Mouse (Mus musculus): ENCODE results near the gene Tspear. TPM values are rescaled to one million over a fixed set of nuclear protein-coding genes. Genes with fewer than 3 reads are reported as not detected.
"Not testable (repeated sequence)": the region's sequence is repeated elsewhere in the genome, so short reads cannot be mapped to it uniquely, and the experiment has no call there.

Gene Tspear
- polyA plus RNA-seq, 1 experiment from 2014 or later = 0.07 TPM

- Histone ChIP-seq H3K4me3 (no peak overlapping the region), H3K36me3 (no peaks in the 10 kb centered on the region), H3K9me3 (no peaks in the 10 kb centered on the region), H3K4me1 (no peaks in the 10 kb centered on the region), H3K27me3 (replicated peaks) (peaks cover 32% of the 10 kb centered on the region), H3K4me2 (no peak overlapping the region), H3K9ac (no peak overlapping the region), H3K27ac (replicated peaks) (no peak overlapping the region)
- ATAC-seq (ENCODE audit: extremely low read depth, insufficient number of reproducible peaks, low FRiP score, low TSS enrichment) = no peak
- 79% methylated on average over 4 of the region's 4 CpGs for WGBS
Observed at GRCm38 (mm10) chr10:77670710-77671109, 15.7 kb upstream of the Tspear start.

- no peaks in the 10 kb centered on the region for H3K4me1 ChIP-seq
- H3K27ac ChIP-seq (replicated peaks) = no peak overlapping the region
- 7% methylated on average over 4 of the region's 4 CpGs for WGBS
- ATAC-seq (ENCODE audit: extremely low read depth, insufficient number of reproducible peaks, low FRiP score, low TSS enrichment) = no peak
- no peaks in the 10 kb centered on the region for H3K36me3 ChIP-seq
- no peak overlapping the region for H3K4me2 ChIP-seq
- H3K9ac ChIP-seq = no peak overlapping the region
- peaks cover 36% of the 10 kb centered on the region for H3K27me3 ChIP-seq (replicated peaks)
- no peak overlapping the region for H3K4me3 ChIP-seq
- H3K9me3 ChIP-seq = no peaks in the 10 kb centered on the region
Observed at GRCm38 (mm10) chr10:77671519-77671918, 14.8 kb upstream of the Tspear start.

DNA sequence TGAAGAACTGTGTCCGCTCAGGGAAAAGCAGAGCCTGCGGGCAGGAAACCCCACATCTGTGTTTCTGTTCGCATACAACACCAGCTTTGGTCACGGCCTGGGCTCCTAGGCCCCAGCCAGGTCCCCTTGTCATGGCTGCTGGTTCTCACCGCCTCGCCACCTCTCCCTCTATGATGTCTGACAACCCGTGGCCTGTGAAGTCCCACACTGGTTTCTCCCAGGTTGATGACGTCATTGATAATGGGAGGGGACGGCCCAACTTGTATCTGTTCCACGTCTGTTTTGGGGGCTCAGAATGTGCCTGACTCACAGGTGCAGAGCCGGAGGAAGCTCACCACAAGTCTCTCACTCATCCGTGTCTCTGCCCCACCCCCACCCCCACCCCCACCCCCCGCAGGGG is 12.6 kb upstream of the Tspear start:
- Histone ChIP-seq H3K36me3 (no peaks in the 10 kb centered on the region), H3K4me1 (peaks cover 12% of the 10 kb centered on the region), H3K9ac (no peak overlapping the region), H3K4me2 (no peak overlapping the region), H3K27me3 (replicated peaks) (peaks cover 52% of the 10 kb centered on the region), H3K9me3 (no peaks in the 10 kb centered on the region), H3K4me3 (no peak overlapping the region), H3K27ac (replicated peaks) (no peak overlapping the region)
- ATAC-seq (ENCODE audit: extremely low read depth, insufficient number of reproducible peaks, low FRiP score, low TSS enrichment) = no peak
- 54% methylated on average over 13 of the region's 13 CpGs for WGBS

DNA sequence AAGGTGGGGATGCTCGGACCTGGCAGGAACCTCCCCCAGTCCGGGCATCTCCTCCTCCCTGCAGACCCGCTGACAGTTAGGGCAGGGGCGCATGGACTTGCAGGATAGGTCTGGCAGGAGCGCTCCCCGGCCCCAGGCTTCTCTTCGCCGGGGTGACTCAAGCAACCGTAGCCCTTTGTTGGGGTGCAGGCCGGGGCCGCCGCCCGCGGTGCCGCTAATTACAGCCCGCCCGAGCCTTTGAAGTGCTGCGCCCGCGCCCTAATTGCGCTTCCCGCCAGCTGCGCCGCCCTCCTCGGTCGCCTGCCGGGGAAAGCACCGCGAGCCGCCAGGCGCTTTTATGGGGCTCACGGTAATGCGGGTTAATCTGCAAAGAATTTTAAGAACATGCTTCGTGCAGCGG is 8.8 kb upstream of the Tspear start:
- WGBS = under 1% methylated on average over 35 of the region's 35 CpGs
- H3K9ac ChIP-seq = peak overlapping the region; percentile 3; the same call in 1 of the 2 replicates
- H3K27ac ChIP-seq (replicated peaks) = no peak overlapping the region

GRCm38 (mm10) chr10:77682994-77683393 is 3.4 kb upstream of the Tspear start:
- Histone ChIP-seq H3K4me2 (no peak overlapping the region), H3K4me1 (peaks cover 13% of the 10 kb centered on the region), H3K27me3 (replicated peaks) (peaks cover 95% of the 10 kb centered on the region), H3K9ac (no peak overlapping the region), H3K9me3 (no peaks in the 10 kb centered on the region), H3K36me3 (no peaks in the 10 kb centered on the region), H3K27ac (replicated peaks) (no peak overlapping the region), H3K4me3 (no peak overlapping the region)
- 66% methylated on average over 7 of the region's 7 CpGs for WGBS
- ATAC-seq (ENCODE audit: extremely low read depth, insufficient number of reproducible peaks, low FRiP score, low TSS enrichment) = no peak

More for the DNA sequence above, 8.8 kb upstream of the Tspear start:
- peaks cover 85% of the 10 kb centered on the region for H3K27me3 ChIP-seq (replicated peaks)
- no peaks in the 10 kb centered on the region for H3K36me3 ChIP-seq
- H3K9me3 ChIP-seq = no peaks in the 10 kb centered on the region
- H3K4me1 ChIP-seq = peaks cover 12% of the 10 kb centered on the region
- peak overlapping the region; percentile 67 for H3K4me2 ChIP-seq
- peak overlapping the region; percentile 45 for H3K4me3 ChIP-seq
- no peak for ATAC-seq (ENCODE audit: extremely low read depth, insufficient number of reproducible peaks, low FRiP score, low TSS enrichment)

- Histone ChIP-seq H3K27me3 (replicated peaks) (peaks cover 95% of the 10 kb centered on the region), H3K4me1 (peaks cover 11% of the 10 kb centered on the region), H3K4me2 (no peak overlapping the region), H3K4me3 (no peak overlapping the region), H3K9ac (no peak overlapping the region), H3K36me3 (no peaks in the 10 kb centered on the region), H3K9me3 (no peaks in the 10 kb centered on the region), H3K27ac (replicated peaks) (no peak overlapping the region)
- WGBS = 36% methylated on average over 8 of the region's 8 CpGs
- ATAC-seq (ENCODE audit: extremely low read depth, insufficient number of reproducible peaks, low FRiP score, low TSS enrichment) = no peak
Observed at GRCm38 (mm10) chr10:77684181-77684580, 2.2 kb upstream of the Tspear start.

- Histone ChIP-seq H3K4me1 (peaks cover 11% of the 10 kb centered on the region), H3K9ac (no peak overlapping the region), H3K4me2 (no peak overlapping the region), H3K4me3 (no peak overlapping the region), H3K27me3 (replicated peaks) (peaks cover 92% of the 10 kb centered on the region), H3K27ac (replicated peaks) (no peak overlapping the region), H3K36me3 (no peaks in the 10 kb centered on the region), H3K9me3 (no peaks in the 10 kb centered on the region)
- ATAC-seq (ENCODE audit: extremely low read depth, insufficient number of reproducible peaks, low FRiP score, low TSS enrichment) = no peak
- 20% methylated on average over 10 of the region's 10 CpGs for WGBS
Observed at GRCm38 (mm10) chr10:77687021-77687420, 652 bp downstream of the Tspear start.

DNA sequence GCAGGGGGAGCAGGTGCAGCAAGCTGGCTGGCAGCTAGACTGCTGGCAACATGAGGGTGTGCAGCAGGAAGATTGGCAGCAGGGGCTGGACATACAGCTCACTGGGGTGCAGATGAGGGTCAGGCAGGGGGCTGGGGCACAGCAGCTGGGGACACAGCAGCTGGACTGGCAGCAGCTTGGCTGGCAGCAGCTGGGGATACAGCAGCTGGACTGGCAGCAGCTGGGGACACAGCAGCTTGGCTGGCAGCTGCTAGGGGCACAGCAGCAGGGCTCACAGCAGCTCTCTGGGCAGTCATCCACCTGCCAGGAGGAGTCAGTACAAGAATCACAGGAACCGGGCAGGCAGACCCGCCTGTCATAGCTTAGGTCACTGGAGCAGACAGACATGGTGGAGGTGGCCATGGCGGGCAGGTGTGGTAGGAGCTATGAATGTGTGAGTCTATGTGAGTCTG is 4.0 kb downstream of the Tspear start, which contains the start of gene Gm19402:
TSS of gene Gm19402 (minus strand) at position 402 of the 452 bp plus-strand sequence.
- H3K9me3 ChIP-seq; H3K36me3 ChIP-seq; H3K4me3 ChIP-seq; H3K27ac ChIP-seq (replicated peaks); H3K4me2 ChIP-seq; ATAC-seq (ENCODE audit: extremely low read depth, insufficient number of reproducible peaks, low FRiP score, low TSS enrichment); H3K9ac ChIP-seq: not testable (repeated sequence)
- peaks cover 11% of the 10 kb centered on the region for H3K4me1 ChIP-seq
- 58% methylated on average over 3 of the region's 3 CpGs for WGBS
- peaks cover 75% of the 10 kb centered on the region for H3K27me3 ChIP-seq (replicated peaks)

DNA sequence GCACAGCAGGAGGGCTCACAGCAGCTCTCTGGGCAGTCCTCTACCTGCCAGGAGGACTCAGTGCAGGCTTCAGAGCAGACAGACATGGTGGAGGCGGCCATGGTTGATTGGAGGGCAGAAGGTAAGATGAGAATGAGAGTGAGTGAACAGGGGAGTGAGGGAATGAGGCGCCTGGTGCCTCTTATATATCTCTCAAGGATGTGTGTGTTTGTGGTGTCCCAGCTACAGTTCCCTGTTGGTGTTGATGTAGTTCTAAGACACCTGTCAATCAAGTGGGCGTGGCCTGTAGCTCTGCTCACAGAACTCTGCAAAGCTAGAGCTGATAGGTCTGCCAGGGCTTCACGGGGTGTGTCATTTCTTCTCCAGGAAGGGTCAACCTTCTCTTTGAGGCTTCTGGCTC is 10.8 kb downstream of the Tspear start, which contains the start of gene Gm9508:
TSS of gene Gm9508 (minus strand) at position 101 of the 400 bp plus-strand sequence.
- no peaks in the 10 kb centered on the region for H3K36me3 ChIP-seq
- no peak within 1 kb of the TSS for H3K27ac ChIP-seq (replicated peaks)
- WGBS = 33% methylated on average over 4 of the region's 4 CpGs
- ATAC-seq (ENCODE audit: extremely low read depth, insufficient number of reproducible peaks, low FRiP score, low TSS enrichment) = no peak
- H3K27me3 ChIP-seq (replicated peaks) = peaks cover 26% of the 10 kb centered on the region
- peaks cover 7% of the 10 kb centered on the region; the same call in 1 of the 2 replicates for H3K9me3 ChIP-seq
- no peak within 1 kb of the TSS for H3K4me3 ChIP-seq
- no peak within 1 kb of the TSS for H3K9ac ChIP-seq
- H3K4me2 ChIP-seq = no peak within 1 kb of the TSS
- H3K4me1 ChIP-seq = no peaks in the 10 kb centered on the region

DNA sequence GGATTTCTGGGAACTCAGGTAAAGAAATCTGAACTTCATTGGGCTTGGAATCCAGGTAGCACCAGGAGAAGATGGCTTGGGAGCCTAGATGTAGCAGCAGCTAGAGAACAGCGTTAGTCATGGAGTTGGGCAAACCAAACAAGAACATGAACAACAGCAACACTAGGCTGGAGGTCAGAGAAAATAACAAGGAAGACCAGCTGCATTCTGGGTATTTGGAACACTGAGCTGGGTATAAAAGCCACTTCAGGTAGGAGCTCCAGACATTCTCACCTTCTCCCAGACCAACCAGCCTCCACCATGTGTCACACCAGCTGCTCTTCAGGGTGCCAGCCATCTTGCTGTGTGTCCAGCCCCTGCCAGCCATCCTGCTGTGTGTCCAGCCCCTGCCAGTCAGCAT is 20.0 kb downstream of the Tspear start, which contains the start of gene Gm10272:
TSS of gene Gm10272 (plus strand) at position 301 of the 400 bp plus-strand sequence.
- Histone ChIP-seq H3K9me3 (0 out of 2 replicates have a peak, but pooled peaks cover 12% of the 10 kb centered on the region), H3K9ac (no peak within 1 kb of the TSS), H3K36me3 (no peaks in the 10 kb centered on the region), H3K27me3 (replicated peaks) (no peaks in the 10 kb centered on the region), H3K4me3 (no peak within 1 kb of the TSS), H3K4me1 (no peaks in the 10 kb centered on the region), H3K4me2 (no peak within 1 kb of the TSS), H3K27ac (replicated peaks) (no peak within 1 kb of the TSS)
- ATAC-seq (ENCODE audit: extremely low read depth, insufficient number of reproducible peaks, low FRiP score, low TSS enrichment) = no peak
- WGBS = 100% methylated on average over 1 of the region's 1 CpGs

GRCm38 (mm10) chr10:77709831-77710230 is 23.5 kb downstream of the Tspear start:
- Histone ChIP-seq H3K9ac (no peak overlapping the region), H3K27ac (replicated peaks) (no peak overlapping the region), H3K27me3 (replicated peaks) (no peaks in the 10 kb centered on the region), H3K9me3 (0 out of 2 replicates have a peak, but pooled peaks cover 8% of the 10 kb centered on the region), H3K4me3 (no peak overlapping the region), H3K4me1 (no peaks in the 10 kb centered on the region), H3K4me2 (no peak overlapping the region), H3K36me3 (no peaks in the 10 kb centered on the region)
- no peak for ATAC-seq (ENCODE audit: extremely low read depth, insufficient number of reproducible peaks, low FRiP score, low TSS enrichment)
- 67% methylated on average over 3 of the region's 3 CpGs for WGBS

DNA sequence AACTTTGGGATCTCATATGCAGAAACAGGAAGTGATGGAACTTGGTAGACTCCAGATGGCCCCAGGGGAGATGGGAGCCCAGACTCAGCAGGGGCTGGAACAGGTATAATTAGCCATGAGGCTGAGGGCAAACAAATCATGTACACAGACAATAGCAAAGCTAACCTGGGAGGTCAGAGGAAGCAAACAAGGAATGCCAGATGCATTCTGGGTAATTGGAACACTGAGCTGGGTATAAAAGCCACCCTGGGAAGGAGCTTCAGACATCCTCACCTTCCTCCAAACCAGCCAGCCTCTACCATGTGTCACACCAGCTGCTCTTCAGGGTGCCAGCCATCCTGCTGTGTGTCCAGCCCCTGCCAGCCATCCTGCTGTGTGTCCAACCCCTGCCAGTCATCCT is 24.8 kb downstream of the Tspear start, which contains the start of gene Gm10024:
TSS of gene Gm10024 (plus strand) at position 301 of the 400 bp plus-strand sequence.
- not testable (repeated sequence) for ATAC-seq (ENCODE audit: extremely low read depth, insufficient number of reproducible peaks, low FRiP score, low TSS enrichment); H3K4me3 ChIP-seq; H3K9ac ChIP-seq; H3K4me1 ChIP-seq; H3K9me3 ChIP-seq; H3K4me2 ChIP-seq; H3K27me3 ChIP-seq (replicated peaks); H3K27ac ChIP-seq (replicated peaks); H3K36me3 ChIP-seq
